Mouse (Mus musculus) neural tube, embryonic 15.5 days (tissue): ENCODE data around the gene Etv6. TPM values are rescaled to one million over a fixed set of nuclear protein-coding genes. Genes with fewer than 3 reads are reported as not detected.
A peak's percentile ranks its signal among the peaks of the same experiment; 100 is the strongest.

Experiments
- ATAC-seq: fragments of 200-750 bp; cut with Nextera tagmentation; 2 replicates; pipeline ENCODE4 v1.8.0; 2017; ENCODE audit warnings: mild to moderate bottlenecking, moderate TSS enrichment, moderate library complexity; ENCODE audit not compliant: low FRiP score
- H3K27ac ChIP-seq: fragments of 300-500 bp; sonication (generic); replicated peaks from 2 replicates; pipeline ENCODE4 v1.5.1; 2015; ENCODE audit warnings: mild to moderate bottlenecking, inconsistent platforms
- H3K27me3 ChIP-seq: fragments of 300-500 bp; sonication (generic); replicated peaks from 2 replicates; pipeline ENCODE4 v1.6.1; 2015; ENCODE audit warnings: inconsistent platforms
- H3K36me3 ChIP-seq: fragments of 300-500 bp; sonication (generic); 2 replicates; pipeline ENCODE4 v1.6.1; 2015; ENCODE audit warnings: inconsistent platforms
- H3K4me1 ChIP-seq: fragments of 300-500 bp; sonication (generic); 2 replicates; pipeline ENCODE4 v1.6.1; 2015; ENCODE audit warnings: inconsistent platforms
- H3K4me2 ChIP-seq: fragments of 300-500 bp; sonication (generic); 2 replicates; pipeline ENCODE4 v1.6.1; 2015; ENCODE audit warnings: inconsistent platforms, mild to moderate bottlenecking, moderate library complexity
- H3K4me3 ChIP-seq: fragments of 300-500 bp; sonication (generic); replicated peaks from 2 replicates; pipeline ENCODE4 v1.5.1; 2015; ENCODE audit warnings: mild to moderate bottlenecking, inconsistent platforms
- H3K9ac ChIP-seq: fragments of 300-500 bp; sonication (generic); replicated peaks from 2 replicates; pipeline ENCODE4 v1.6.1; 2015; ENCODE audit warnings: mild to moderate bottlenecking, inconsistent platforms
- H3K9me3 ChIP-seq: fragments of 300-500 bp; sonication (generic); replicated peaks from 2 replicates; pipeline ENCODE4 v1.6.1; 2016; ENCODE audit warnings: inconsistent platforms
- WGBS: fragments of 180-500 bp; shearing (Covaris S2); methylation state at CpG from one replicate; pipeline ENCODE4 v1.1.7; 2015; ENCODE audit warnings: mixed read lengths; 5-methylcytosine and 5-hydroxymethylcytosine counted together
- polyA plus RNA-seq: library from polyadenylated mRNA; unstranded; fragments of >200 nt; fragmentation: Nextera tagmentation; extraction: Ambion mirVana; gene quantifications from 2 replicates; pipeline ENCODE4 v1.2.1, GENCODE M21; 2015

Gene Etv6
- polyA plus RNA-seq, 1 experiment from 2014 or later: 5.8 TPM

DNA sequence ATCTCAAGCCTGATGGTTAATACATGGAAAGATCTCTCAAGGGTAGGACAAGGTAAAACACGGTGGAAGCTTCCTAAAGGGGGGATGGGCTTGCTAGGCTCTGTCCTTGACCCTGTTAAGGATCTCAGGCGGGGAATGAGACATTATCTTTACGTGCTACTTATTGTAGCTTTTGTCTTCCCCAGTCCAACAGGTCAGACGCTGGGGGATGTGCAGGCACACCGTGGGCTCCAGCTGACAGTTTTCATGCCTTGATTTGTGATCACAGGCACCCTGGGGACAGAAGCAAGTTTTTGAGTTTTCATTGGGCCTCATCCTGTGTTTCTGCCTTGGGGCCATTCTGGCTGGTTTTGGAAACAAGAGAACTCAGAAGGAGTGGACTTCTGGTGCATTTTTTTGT, 10.6 kb downstream of the Etv6 start:
- H3K27ac ChIP-seq: no peak overlapping the region
- H3K4me2 ChIP-seq: no peak overlapping the region
- H3K4me1 ChIP-seq: peaks cover 58% of the 10 kb centered on the region
- H3K36me3 ChIP-seq: no peaks in the 10 kb centered on the region
- 25% methylated on average over 5 of the region's 5 CpGs for WGBS
- ATAC-seq: no peak
- no peak overlapping the region for H3K4me3 ChIP-seq
- no peak overlapping the region for H3K9ac ChIP-seq
- H3K9me3 ChIP-seq: no peaks in the 10 kb centered on the region
- H3K27me3 ChIP-seq: no peaks in the 10 kb centered on the region

DNA sequence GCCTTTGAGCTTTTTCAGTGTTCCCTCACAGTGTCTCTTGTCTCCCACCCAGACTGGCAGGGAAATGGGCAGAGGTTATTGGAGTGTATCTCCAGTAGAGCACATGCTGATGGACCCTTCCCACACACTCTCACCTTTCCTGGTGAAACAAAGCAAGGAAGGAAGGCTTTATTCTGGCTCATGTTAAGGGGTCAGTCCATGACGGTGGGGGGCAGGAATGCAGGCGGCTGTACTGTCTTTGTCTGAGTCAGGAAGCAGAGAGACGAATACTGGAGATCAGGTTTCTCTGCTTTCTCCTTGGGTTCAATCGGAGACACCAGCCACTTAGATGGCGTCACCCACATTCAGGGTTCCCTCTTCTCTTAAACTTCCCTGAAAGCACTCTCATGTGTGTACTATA, 11.7 kb downstream of the Etv6 start:
- Histone ChIP-seq H3K4me2 (no peak overlapping the region), H3K27ac (no peak overlapping the region), H3K27me3 (no peaks in the 10 kb centered on the region), H3K9ac (no peak overlapping the region), H3K36me3 (no peaks in the 10 kb centered on the region), H3K9me3 (no peaks in the 10 kb centered on the region), H3K4me3 (no peak overlapping the region), H3K4me1 (peaks cover 48% of the 10 kb centered on the region)
- 66% methylated on average over 5 of the region's 5 CpGs for WGBS
- no peak for ATAC-seq

DNA sequence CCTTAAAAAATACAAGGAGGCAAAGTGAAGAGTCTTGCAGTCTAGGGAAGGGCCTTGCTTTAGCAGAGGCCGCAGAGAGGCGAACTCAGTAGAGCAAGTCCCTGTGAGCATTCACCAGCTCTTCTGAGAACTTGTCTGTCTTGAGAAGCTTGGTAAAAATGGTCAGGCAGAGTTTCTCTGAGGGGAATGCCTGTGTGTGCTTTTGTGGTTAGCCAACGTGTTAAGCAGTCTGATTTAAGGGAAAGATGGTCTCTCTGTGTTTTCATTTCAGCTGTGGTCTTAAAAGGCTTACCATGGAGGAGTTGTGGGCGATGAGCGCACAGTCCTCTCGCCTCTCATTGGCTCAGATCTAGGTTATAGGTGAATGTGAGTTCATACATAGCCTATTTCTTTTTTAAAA, 12.5 kb downstream of the Etv6 start:
- Histone ChIP-seq H3K4me3 (no peak overlapping the region), H3K36me3 (no peaks in the 10 kb centered on the region), H3K27me3 (no peaks in the 10 kb centered on the region), H3K4me1 (peaks cover 43% of the 10 kb centered on the region), H3K27ac (no peak overlapping the region), H3K4me2 (no peak overlapping the region), H3K9me3 (no peaks in the 10 kb centered on the region), H3K9ac (no peak overlapping the region)
- 92% methylated on average over 6 of the region's 6 CpGs for WGBS
- ATAC-seq: no peak

DNA sequence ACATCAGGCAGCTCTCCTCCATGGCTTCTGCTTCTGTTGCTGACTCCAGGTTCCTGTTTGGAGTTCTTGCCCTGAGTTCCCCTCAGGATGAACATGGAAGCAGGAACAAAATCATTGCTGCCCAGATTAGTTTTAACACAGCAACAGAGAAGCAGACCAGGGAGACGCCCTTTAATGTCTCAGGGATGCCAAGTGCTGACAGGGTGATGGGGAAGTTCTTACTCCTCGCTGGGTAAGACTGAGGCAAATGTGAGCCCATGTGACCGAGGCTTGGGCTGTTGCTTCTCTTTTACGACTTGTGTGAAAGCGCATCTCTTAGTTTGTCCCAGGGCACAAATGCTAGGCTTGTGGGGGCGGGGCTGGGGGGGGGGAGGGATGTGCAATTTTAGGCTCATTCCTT, 13.5 kb downstream of the Etv6 start:
- Histone ChIP-seq H3K9me3 (no peaks in the 10 kb centered on the region), H3K27ac (no peak overlapping the region), H3K4me3 (no peak overlapping the region), H3K9ac (no peak overlapping the region), H3K36me3 (no peaks in the 10 kb centered on the region), H3K4me2 (no peak overlapping the region), H3K27me3 (no peaks in the 10 kb centered on the region), H3K4me1 (peaks cover 33% of the 10 kb centered on the region)
- no peak for ATAC-seq
- WGBS: 61% methylated on average over 6 of the region's 6 CpGs

DNA sequence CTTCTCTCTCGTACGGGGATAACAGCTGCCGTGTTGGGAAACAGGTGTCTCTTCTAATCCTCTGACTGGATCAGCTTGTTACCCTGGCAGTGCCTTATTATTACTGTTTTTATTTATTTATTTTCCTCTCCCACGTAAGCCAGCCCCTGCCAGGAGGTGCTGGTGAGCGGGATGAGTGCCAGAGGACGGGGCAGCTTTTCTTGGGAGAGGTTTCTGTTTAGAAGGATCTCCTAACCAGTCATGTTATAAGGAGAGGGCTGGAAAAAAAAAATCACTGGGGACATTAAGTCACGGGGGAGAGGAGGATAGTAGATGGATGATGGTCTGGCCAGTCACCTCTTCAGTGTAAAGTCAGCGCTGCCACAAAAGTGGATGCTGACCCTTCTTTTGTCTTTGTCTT, 15.0 kb downstream of the Etv6 start:
- Histone ChIP-seq H3K4me2 (no peak overlapping the region), H3K9me3 (no peaks in the 10 kb centered on the region), H3K4me1 (peaks cover 18% of the 10 kb centered on the region), H3K9ac (no peak overlapping the region), H3K36me3 (no peaks in the 10 kb centered on the region), H3K27ac (no peak overlapping the region), H3K4me3 (no peak overlapping the region), H3K27me3 (no peaks in the 10 kb centered on the region)
- 72% methylated on average over 8 of the region's 8 CpGs for WGBS
- no peak for ATAC-seq

DNA sequence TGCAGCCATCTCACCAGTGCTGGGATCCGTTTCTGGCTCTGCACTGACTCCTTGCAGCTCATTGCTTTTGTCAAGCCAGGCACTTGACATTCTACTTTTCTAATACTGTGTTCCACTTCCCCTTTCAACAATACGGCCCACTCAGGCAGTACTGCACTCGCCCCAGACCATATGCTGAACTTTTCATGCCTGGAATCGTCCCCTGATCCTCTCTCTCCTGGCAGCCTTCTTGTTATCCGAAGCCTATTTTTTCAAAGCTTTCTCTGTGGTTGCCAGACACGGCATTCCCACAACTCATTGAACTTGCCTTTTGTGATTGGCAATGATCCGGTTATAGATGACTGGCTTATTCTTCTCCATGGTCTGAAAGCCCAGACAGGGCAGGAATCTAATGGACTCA, 16.4 kb downstream of the Etv6 start:
- Histone ChIP-seq H3K36me3 (no peaks in the 10 kb centered on the region), H3K9ac (no peak overlapping the region), H3K4me2 (no peak overlapping the region), H3K27me3 (no peaks in the 10 kb centered on the region), H3K27ac (no peak overlapping the region), H3K9me3 (no peaks in the 10 kb centered on the region), H3K4me1 (peaks cover 18% of the 10 kb centered on the region), H3K4me3 (no peak overlapping the region)
- WGBS: 60% methylated on average over 7 of the region's 7 CpGs
- ATAC-seq: no peak

DNA sequence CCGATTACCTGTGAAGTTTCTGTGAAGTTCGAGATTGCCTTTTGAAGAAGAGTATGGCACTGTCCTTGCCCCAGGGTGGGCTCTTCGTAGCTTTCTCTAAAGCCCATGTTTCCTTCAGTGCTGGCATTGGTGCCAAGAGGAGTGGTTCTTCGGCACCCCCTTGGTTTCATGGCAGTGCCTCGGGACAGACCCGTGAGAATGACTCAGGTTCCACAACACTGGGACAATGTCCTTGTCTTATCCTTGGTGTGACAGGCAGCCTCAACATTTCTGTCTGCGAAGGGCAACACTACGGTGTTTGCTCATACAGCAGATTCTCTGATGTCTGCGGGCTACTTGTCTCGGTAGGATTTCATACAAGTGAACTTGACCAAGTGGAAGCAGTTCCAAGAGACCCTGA, 17.6 kb downstream of the Etv6 start:
- no peaks in the 10 kb centered on the region for H3K9me3 ChIP-seq
- H3K4me1 ChIP-seq: peaks cover 26% of the 10 kb centered on the region
- 92% methylated on average over 10 of the region's 10 CpGs for WGBS
- ATAC-seq: no peak
- H3K27ac ChIP-seq: no peak overlapping the region
- H3K27me3 ChIP-seq: no peaks in the 10 kb centered on the region
- no peak overlapping the region for H3K4me2 ChIP-seq
- H3K4me3 ChIP-seq: no peak overlapping the region
- no peak overlapping the region for H3K9ac ChIP-seq
- no peaks in the 10 kb centered on the region for H3K36me3 ChIP-seq

DNA sequence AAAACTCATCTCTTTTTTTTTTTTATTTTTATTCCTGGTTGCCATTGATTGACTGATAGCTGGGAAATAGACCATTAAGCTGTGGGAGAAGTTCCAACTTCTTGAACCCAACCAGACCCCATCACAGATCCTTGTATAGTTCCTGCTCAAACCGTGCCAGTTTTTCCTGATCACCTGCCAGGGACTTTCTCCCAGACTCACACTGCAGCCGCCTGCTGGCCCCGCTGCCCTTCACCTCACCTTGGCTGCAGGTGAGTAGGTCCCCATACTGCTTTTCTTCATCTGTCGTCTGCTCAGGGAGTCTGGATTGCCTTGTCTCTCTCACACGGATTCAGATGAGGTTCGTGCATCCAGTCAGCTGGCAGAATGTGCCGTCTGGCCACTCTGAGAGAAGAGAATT, 18.1 kb downstream of the Etv6 start:
- Histone ChIP-seq H3K9me3 (no peaks in the 10 kb centered on the region), H3K36me3 (no peaks in the 10 kb centered on the region), H3K4me1 (peaks cover 30% of the 10 kb centered on the region), H3K4me2 (no peak overlapping the region), H3K27me3 (no peaks in the 10 kb centered on the region), H3K9ac (no peak overlapping the region), H3K27ac (no peak overlapping the region), H3K4me3 (no peak overlapping the region)
- WGBS: 87% methylated on average over 7 of the region's 7 CpGs
- ATAC-seq: no peak

DNA sequence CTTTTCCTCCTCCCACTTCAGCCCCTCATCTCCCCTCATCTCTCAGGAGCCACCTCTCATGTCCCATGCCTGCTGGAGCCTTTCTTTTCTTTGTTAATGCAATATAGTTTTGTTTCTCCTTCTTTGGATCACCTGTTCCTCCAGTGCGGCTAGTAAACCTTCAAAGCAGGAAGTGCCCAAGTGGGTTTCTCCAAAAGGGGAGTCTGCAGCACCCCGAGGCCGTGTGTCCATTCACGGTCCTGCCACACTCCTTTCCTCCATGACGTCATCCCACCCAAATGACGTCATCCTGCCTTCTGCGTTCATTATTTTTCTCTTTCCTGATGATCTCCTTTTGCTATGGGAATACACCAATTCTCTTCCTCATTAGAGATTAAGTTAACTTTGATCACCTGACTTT, 20.1 kb downstream of the Etv6 start:
- H3K27ac ChIP-seq: no peak overlapping the region
- H3K4me1 ChIP-seq: peaks cover 27% of the 10 kb centered on the region
- H3K9ac ChIP-seq: no peak overlapping the region
- no peak overlapping the region for H3K4me2 ChIP-seq
- H3K27me3 ChIP-seq: no peaks in the 10 kb centered on the region
- no peak for ATAC-seq
- no peak overlapping the region for H3K4me3 ChIP-seq
- no peaks in the 10 kb centered on the region for H3K9me3 ChIP-seq
- 86% methylated on average over 7 of the region's 7 CpGs for WGBS
- no peaks in the 10 kb centered on the region for H3K36me3 ChIP-seq

DNA sequence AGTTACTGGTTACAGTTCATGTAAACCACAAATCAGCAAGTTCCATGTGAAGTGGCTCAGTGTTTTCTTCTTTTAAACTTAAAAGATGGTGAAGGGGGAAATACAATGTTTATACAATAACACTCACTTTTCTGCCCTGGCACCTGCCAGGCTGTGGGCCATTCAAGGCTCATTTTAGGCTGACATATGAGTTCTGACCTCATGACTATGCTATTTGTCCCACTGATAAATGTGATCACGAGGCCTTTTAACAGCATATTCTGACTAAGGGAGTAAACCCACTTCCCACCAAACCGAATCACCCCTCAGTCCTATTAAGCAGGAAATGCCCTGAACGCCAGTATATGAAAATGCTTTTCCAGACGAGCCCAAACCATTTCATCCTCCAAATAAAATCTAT, 23.0 kb downstream of the Etv6 start:
- Histone ChIP-seq H3K4me2 (no peak overlapping the region), H3K9me3 (no peaks in the 10 kb centered on the region), H3K4me1 (peaks cover 27% of the 10 kb centered on the region), H3K9ac (no peak overlapping the region), H3K27me3 (no peaks in the 10 kb centered on the region), H3K27ac (0 out of 2 replicates have a peak overlapping the region, but pooled peaks have one; percentile 1), H3K4me3 (no peak overlapping the region), H3K36me3 (no peaks in the 10 kb centered on the region)
- ATAC-seq: no peak
- whole genome bisulfite sequencing: 38% methylated on average over 4 of the region's 4 CpGs

DNA sequence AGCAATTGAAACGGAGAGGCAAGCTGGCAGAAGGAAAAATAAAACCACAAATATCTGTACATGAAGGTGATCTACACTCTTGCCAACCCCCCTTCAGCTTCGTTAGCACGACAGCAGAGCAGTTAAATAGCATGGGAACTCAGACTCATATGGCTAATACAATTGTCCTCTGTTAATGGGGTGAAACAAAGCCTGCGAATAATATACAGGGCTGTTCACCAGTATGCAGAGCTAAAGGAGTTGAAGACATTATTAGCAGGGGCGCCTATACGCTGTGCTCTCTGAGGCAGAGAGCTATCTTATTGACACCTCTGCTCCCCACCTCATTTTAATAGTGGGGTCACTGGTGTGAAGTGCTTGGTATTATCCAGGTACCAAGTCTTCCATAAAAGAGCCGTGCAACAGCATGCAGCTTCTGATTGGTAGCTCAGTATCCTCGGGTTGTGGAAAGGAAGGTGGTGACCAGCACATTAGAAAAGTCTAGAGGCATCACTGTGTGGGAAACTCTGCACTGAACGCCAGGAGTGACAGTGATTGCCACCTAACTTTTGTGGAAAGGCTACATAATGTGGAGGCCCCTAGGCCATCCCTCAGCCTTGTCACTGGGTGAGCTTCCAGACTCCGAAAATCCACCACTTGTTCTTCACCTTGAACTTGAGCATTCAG, 23.5 kb downstream of the Etv6 start:
- no peaks in the 10 kb centered on the region for H3K36me3 ChIP-seq
- 31% methylated on average over 10 of the region's 10 CpGs for WGBS
- H3K27me3 ChIP-seq: no peaks in the 10 kb centered on the region
- ATAC-seq: peak; percentile 67
- no peaks in the 10 kb centered on the region for H3K9me3 ChIP-seq
- H3K9ac ChIP-seq: no peak overlapping the region
- no peak overlapping the region; the same call in 1 of the 2 replicates for H3K4me2 ChIP-seq
- peak overlapping the region; percentile 25 for H3K27ac ChIP-seq
- H3K4me3 ChIP-seq: no peak overlapping the region
- peaks cover 27% of the 10 kb centered on the region for H3K4me1 ChIP-seq

DNA sequence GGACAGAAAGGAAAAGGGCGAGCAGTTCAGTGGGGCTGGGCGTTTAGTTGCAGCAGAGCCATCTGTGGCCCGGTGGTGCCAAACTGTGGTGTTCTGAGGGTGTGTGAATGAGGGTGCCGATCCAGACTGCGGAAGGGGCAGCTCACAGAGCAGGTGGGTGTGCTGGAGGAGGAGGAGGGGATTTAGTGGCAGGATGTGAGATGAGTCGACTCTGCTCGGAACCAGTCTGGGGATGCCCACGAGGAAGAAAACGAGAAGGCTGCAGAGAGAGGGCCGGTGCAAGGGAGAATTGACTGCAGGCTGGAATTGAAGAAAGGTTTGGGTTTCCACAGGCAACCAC, 24.0 kb downstream of the Etv6 start:
- Histone ChIP-seq H3K4me3 (no peak overlapping the region), H3K9me3 (no peaks in the 10 kb centered on the region), H3K27me3 (no peaks in the 10 kb centered on the region), H3K4me2 (no peak overlapping the region), H3K27ac (peak overlapping the region; percentile 25), H3K9ac (no peak overlapping the region), H3K4me1 (peaks cover 27% of the 10 kb centered on the region), H3K36me3 (no peaks in the 10 kb centered on the region)
- WGBS: 64% methylated on average over 10 of the region's 10 CpGs
- ATAC-seq: 0 out of 2 replicates have a peak, but pooled peaks have one; percentile 9

DNA sequence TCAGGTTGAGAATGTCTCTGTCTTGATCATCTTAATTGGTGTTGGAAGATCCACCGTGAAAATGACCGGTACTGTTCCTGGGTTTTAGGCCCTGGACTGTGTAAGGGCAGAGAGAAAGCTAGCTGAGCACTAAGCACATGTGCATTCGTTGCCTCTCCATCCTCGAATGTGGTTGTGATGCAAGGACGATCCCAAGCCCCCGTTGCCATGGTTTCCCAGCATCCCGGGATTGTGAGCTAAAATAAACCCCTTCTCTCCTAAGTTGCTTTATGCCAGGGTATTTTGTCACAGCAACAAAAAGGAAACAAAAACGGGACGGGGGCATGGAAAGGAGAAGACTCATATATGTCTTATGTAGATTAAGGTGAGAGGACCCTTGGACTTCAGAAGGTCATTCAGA, 24.5 kb downstream of the Etv6 start:
- no peak overlapping the region for H3K4me2 ChIP-seq

More for the DNA sequence above, 24.5 kb downstream of the Etv6 start:
- no peak; the same call in 1 of the 2 replicates for ATAC-seq
- H3K9me3 ChIP-seq: no peaks in the 10 kb centered on the region
- H3K27me3 ChIP-seq: no peaks in the 10 kb centered on the region
- WGBS: 51% methylated on average over 9 of the region's 9 CpGs
- no peak overlapping the region for H3K9ac ChIP-seq
- no peaks in the 10 kb centered on the region for H3K36me3 ChIP-seq
- peaks cover 30% of the 10 kb centered on the region for H3K4me1 ChIP-seq
- no peak overlapping the region for H3K4me3 ChIP-seq
- no peak overlapping the region for H3K27ac ChIP-seq
